Mouse (Mus musculus): ENCODE results near the gene Gpr39. TPM values are rescaled to one million over a fixed set of nuclear protein-coding genes. Genes with fewer than 3 reads are reported as not detected.
A peak's percentile ranks its signal among the peaks of the same experiment; 100 is the strongest.
"Not testable (repeated sequence)": the region's sequence is repeated elsewhere in the genome, so short reads cannot be mapped to it uniquely, and the experiment has no call there.

The Gpr39 gene
- polyA plus RNA-seq (2012; rRNA removed): 4.5 and 5.5 TPM in 2 replicates

DNA sequence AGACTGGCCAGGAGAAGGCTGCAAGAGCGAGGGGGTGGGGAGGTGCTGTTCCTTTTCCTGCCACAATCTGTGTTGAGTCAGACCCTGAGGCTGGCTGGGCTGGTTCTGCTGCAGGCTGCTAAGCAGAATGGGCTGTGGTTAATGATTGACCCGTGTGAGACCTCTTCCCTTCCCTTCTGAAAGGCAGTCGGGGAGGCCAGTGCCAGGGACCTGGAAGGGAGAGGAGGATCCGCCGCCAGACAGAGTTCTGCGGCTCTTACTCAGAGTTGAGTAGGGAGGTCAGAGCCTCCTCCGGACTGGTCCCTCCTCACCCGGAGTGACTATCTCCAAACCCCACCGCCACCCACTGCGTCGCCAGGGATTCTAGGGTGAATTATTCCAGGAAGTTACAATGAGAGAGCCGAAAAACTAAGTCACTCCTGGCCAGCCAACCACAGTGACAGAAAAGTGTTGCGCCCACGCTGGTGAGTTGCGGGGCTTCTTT, at the start of gene Gpr39:
Gpr39 (plus strand) TSS at position 206 of the 484 bp plus-strand sequence.
- TF ChIP-seq POLR2A (IDR thresholded peaks at IDR 0.05; ENCODE audit: borderline replicate concordance, extremely low read depth, low read depth, low read length) (no peak), CTCF (IDR thresholded peaks at IDR 0.05; ENCODE audit: insufficient read depth, low read length) (peak; percentile 23; the same call in 1 of the 2 replicates)
- peak; percentile 59 for DNase-seq
- 39% methylated on average over 15 of the region's 15 CpGs for WGBS
- Histone ChIP-seq H3K4me3 (replicated peaks; ENCODE audit: extremely low read depth, low read depth, low read length) (peak within 1 kb of the TSS; percentile 7), H3K4me1 (ENCODE audit: control insufficient read depth, insufficient read depth, low read length) (no peaks in the 10 kb centered on the region; the same call in 1 of the 2 replicates)

DNA sequence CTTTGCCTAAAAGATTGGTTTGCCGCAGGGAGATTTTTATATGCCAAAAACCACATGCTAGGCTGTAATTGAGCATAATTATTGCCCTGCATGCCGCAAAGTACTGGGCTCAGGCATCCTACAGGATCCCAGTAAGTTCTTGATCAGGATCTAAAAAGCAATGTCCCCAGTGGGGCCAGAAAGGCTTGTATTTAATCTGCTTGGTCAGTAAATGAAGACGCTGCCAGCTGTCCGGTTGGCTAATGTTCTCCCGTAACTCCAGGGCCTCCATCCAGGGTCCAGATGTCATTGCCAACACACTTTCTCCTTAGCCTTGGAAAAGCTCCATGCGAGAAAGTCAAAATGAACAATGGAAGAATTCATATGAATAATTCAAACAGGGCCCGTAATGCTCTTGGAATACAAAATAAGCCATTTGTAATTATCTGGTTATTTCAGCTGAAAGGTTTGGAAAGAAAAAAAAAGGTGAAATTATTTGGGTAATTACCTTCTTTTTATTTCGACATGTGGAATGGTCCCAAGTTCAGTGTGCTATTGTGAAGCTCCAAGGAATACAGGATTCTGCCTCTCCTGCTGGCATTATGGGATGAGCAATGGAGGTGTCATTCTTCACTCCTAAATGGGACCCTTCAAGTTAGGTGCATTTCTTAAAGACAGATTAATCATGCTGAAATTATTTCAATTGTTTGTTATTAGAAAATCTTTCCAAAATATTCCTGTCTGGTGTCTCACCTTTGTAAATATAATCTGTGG, 37.1 kb upstream of the Gpr39 start:
- no peaks in the 10 kb centered on the region for H3K4me1 ChIP-seq (ENCODE audit: control insufficient read depth, insufficient read depth, low read length)
- TF ChIP-seq POLR2A (IDR thresholded peaks at IDR 0.05; ENCODE audit: borderline replicate concordance, extremely low read depth, low read depth, low read length) (no peak), CTCF (IDR thresholded peaks at IDR 0.05; ENCODE audit: insufficient read depth, low read length) (no peak)
- no peak overlapping the region for H3K4me3 ChIP-seq (replicated peaks; ENCODE audit: extremely low read depth, low read depth, low read length)
- 83% methylated on average over 8 of the region's 8 CpGs for WGBS
- DNase-seq: no peak

DNA sequence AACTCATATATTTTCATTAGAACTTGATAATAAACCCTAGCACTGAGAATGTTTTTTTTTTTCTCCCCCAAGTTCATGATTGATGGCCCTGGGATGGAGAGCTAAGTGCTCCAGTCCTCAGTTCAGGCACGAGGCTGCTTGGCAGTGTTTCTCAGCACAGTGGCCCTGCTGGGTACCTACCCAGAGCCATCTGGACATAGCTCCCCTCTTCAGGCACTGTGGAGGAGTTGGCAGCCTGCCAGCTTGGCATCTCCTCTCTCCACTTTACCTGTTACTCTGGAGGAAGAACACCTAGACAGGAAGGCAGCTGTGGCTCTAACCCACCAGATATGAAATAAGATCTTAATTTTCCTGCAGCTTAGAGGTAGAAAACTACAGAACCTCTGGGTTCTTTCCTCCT, 33.2 kb upstream of the Gpr39 start:
- H3K4me1 ChIP-seq (ENCODE audit: control insufficient read depth, insufficient read depth, low read length): no peaks in the 10 kb centered on the region
- H3K4me3 ChIP-seq (replicated peaks; ENCODE audit: extremely low read depth, low read depth, low read length): no peak overlapping the region
- DNase-seq: no peak
- WGBS: 12% methylated on average over 1 of the region's 1 CpGs
- TF ChIP-seq CTCF (IDR thresholded peaks at IDR 0.05; ENCODE audit: insufficient read depth, low read length) (no peak), POLR2A (IDR thresholded peaks at IDR 0.05; ENCODE audit: borderline replicate concordance, extremely low read depth, low read depth, low read length) (no peak)

DNA sequence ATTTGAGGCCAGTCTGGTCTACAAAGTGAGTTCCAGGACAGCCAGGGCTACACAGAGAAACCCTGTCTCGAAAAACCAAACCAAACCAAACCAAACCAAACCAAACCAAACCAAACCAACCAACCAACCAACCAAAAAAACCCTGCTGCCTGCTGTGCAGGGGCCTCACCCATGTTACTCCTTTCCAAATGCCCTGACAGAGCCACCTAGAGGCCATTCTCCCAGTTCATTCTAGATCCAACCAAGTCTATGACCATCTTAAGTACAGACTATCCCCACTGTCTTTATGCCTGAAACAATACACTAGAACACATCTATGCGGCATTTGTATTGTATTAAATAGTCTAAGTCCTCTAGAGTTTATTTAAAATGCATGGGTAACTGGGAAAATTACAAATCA, 30.0 kb upstream of the Gpr39 start:
- not testable (repeated sequence) for DNase-seq; H3K4me3 ChIP-seq (replicated peaks; ENCODE audit: extremely low read depth, low read depth, low read length); H3K4me1 ChIP-seq (ENCODE audit: control insufficient read depth, insufficient read depth, low read length)
- WGBS: 83% methylated on average over 2 of the region's 2 CpGs

DNA sequence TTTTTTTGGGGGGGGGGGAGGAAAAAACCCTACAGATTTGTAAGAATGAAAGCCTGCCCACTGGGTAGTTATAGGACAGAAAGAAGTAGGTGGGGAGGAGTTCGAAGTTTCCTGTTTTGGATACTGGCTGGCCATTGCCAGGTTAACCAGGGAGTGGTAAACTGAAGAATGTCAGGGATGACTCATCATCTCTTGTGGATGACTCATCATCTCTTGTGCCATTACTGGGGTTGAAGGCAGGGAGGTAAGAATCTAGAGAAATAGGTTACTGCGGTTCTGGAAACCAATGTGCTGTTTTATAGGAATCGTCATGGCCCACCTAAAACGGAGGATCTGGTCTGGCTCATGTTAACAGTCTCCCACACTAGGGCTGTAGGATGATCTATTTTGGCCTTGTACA, 28.8 kb upstream of the Gpr39 start:
- DNase-seq: no peak
- WGBS: 96% methylated on average over 4 of the region's 4 CpGs

DNA sequence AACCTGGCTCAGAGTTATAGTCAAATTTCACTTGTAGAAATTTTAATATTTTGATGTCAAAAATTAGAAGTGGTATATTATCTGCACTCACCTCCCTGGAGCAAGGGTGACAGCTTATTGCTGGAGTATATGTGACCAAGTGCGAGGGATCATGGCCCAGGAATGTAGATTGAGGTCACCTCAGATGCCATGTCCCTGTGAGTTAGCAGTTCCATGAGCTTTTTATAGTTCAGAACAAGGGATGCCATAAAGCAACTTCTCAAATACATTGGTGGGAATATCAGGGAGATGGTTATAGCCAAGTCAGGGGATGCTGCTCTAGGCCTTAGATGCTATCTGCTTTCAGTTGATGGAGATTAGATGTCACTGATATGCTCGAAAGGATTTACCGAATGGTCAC, 27.7 kb upstream of the Gpr39 start:
- Histone ChIP-seq H3K4me1 (ENCODE audit: control insufficient read depth, insufficient read depth, low read length) (no peaks in the 10 kb centered on the region), H3K4me3 (replicated peaks; ENCODE audit: extremely low read depth, low read depth, low read length) (no peak overlapping the region)
- no peak for DNase-seq
- whole genome bisulfite sequencing: 95% methylated on average over 3 of the region's 3 CpGs
- no peak for TF ChIP-seq POLR2A (IDR thresholded peaks at IDR 0.05; ENCODE audit: borderline replicate concordance, extremely low read depth, low read depth, low read length)
- no peak for TF ChIP-seq CTCF (IDR thresholded peaks at IDR 0.05; ENCODE audit: insufficient read depth, low read length)

More for the DNA sequence above, 28.8 kb upstream of the Gpr39 start:
- H3K4me3 ChIP-seq (replicated peaks; ENCODE audit: extremely low read depth, low read depth, low read length): no peak overlapping the region
- no peak for TF ChIP-seq POLR2A (IDR thresholded peaks at IDR 0.05; ENCODE audit: borderline replicate concordance, extremely low read depth, low read depth, low read length)
- TF ChIP-seq CTCF (IDR thresholded peaks at IDR 0.05; ENCODE audit: insufficient read depth, low read length): no peak
- no peaks in the 10 kb centered on the region for H3K4me1 ChIP-seq (ENCODE audit: control insufficient read depth, insufficient read depth, low read length)

DNA sequence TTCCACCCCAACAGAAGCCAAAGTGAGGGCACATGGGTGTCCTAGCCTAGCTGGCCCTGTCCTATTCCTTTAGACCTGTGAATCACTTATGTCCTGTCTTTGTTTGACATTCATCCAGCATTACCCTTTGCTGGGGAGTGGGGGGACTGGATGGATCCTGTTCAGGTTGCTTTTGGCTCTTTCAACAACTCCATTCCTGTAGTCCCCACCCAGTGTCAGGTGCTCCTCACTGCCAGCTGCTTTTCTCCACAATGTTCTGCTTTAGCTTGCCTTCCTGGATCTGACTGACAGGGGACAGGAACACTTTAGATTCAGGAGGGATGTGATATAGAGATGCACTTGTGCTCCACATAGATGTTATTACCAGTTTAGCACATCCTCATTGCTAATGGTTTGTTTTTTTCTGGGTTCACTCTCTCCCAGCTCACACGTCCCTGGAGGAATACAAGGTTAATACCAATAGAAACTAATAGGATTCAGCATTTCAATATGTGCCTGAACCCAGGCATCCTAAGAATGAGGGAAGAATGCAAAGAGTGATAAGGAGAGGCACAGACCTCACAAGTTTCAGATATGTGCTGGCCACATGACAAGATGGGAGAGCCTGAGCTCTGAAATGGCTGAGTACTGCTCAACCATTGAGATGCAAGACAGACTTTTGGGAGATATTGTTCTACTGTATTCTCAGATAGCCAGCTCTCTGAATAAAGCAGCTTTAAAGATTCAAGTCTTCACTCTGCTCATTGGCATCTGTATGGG, 23.8 kb upstream of the Gpr39 start:
- WGBS: 75% methylated on average over 1 of the region's 1 CpGs
- no peak for DNase-seq
- Histone ChIP-seq H3K4me1 (ENCODE audit: control insufficient read depth, insufficient read depth, low read length) (no peaks in the 10 kb centered on the region; the same call in none of the 2 replicates), H3K4me3 (replicated peaks; ENCODE audit: extremely low read depth, low read depth, low read length) (no peak overlapping the region)
- TF ChIP-seq POLR2A (IDR thresholded peaks at IDR 0.05; ENCODE audit: borderline replicate concordance, extremely low read depth, low read depth, low read length) (no peak), CTCF (IDR thresholded peaks at IDR 0.05; ENCODE audit: insufficient read depth, low read length) (no peak)

DNA sequence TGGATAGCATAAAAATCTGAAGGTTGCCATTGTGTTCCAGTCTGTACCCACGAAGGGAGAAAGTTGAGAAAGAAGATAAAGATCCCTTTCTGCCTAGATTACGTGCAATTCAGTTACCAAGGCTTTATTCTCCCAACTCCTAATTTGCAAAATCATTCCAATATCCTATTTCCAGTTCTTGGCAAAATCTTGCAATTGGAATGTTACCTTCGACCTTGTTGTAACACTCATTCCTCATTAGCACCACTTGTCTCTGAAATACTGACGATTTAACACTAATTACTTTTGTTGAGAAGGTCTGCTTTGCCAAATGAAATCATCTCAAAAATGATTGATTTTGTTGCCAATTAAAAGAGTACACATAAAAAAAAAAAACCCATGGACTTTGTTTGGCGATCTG, 19.4 kb upstream of the Gpr39 start:
- 74% methylated on average over 5 of the region's 5 CpGs for WGBS
- no peak for DNase-seq
- TF ChIP-seq POLR2A (IDR thresholded peaks at IDR 0.05; ENCODE audit: borderline replicate concordance, extremely low read depth, low read depth, low read length): no peak
- no peak for TF ChIP-seq CTCF (IDR thresholded peaks at IDR 0.05; ENCODE audit: insufficient read depth, low read length)
- Histone ChIP-seq H3K4me1 (ENCODE audit: control insufficient read depth, insufficient read depth, low read length) (peaks cover 3% of the 10 kb centered on the region), H3K4me3 (replicated peaks; ENCODE audit: extremely low read depth, low read depth, low read length) (no peak overlapping the region)

DNA sequence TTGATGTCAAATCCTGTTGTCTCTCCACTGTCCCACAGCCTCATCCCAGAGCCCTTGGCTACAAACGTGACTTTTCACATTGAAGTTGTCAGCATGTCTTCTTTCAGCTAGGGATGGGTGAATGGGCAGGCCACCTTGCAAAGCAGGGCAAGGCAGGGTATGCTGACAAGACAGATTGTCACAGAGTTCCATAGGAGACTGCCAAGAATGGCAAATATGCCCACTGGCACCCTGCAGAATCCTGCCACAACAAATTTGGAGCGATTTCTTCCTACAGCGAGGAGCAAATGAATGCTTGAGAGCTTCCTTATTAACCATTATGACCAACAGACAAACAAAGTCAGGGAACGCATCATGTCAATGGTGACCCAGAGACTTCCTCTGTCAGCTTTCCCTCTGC, 16.6 kb upstream of the Gpr39 start:
- H3K4me1 ChIP-seq (ENCODE audit: control insufficient read depth, insufficient read depth, low read length): peaks cover 6% of the 10 kb centered on the region
- DNase-seq: no peak
- H3K4me3 ChIP-seq (replicated peaks; ENCODE audit: extremely low read depth, low read depth, low read length): no peak overlapping the region
- 68% methylated on average over 4 of the region's 4 CpGs for WGBS
- TF ChIP-seq CTCF (IDR thresholded peaks at IDR 0.05; ENCODE audit: insufficient read depth, low read length) (no peak), POLR2A (IDR thresholded peaks at IDR 0.05; ENCODE audit: borderline replicate concordance, extremely low read depth, low read depth, low read length) (no peak)

Data from lung, adult 2 months (tissue).